Mouse (Mus musculus): ENCODE results near the gene Cxcl10. TPM values are rescaled to one million over a fixed set of nuclear protein-coding genes. Genes with fewer than 3 reads are reported as not detected.

Gene Cxcl10
- polyA plus RNA-seq, 1 experiment from 2014 or later = 0.74 TPM

GRCm38 (mm10) chr5:92366565-92366964 is 17.9 kb upstream of the Cxcl10 start:
- 45% methylated on average over 6 of the region's 6 CpGs for WGBS

GRCm38 (mm10) chr5:92365146-92365705 is 16.5 kb upstream of the Cxcl10 start:
- TF ChIP-seq CTCF (IDR thresholded peaks at IDR 0.05; ENCODE audit: low read depth) = no peak
- TF ChIP-seq EP300 (optimal IDR thresholded peaks at IDR 0.05) = no peak
- no peak for ATAC-seq (ENCODE audit: low FRiP score, low TSS enrichment)
- H3K4me2 ChIP-seq (replicated peaks; ENCODE audit: low read depth) = no peak overlapping the region
- H3K4me1 ChIP-seq (replicated peaks; ENCODE audit: control insufficient read depth, insufficient read depth) = no peaks in the 10 kb centered on the region
- no peak overlapping the region for H3K9ac ChIP-seq (ENCODE audit: low read length)
- H3K27ac ChIP-seq (replicated peaks) = no peak overlapping the region
- no peak for DNase-seq (ENCODE audit: low spot score)
- H3K36me3 ChIP-seq (ENCODE audit: control insufficient read depth, insufficient read depth, low read length) = no peaks in the 10 kb centered on the region
- H3K9me3 ChIP-seq (ENCODE audit: control insufficient read depth, low read length) = no peaks in the 10 kb centered on the region
- no peaks in the 10 kb centered on the region for H3K27me3 ChIP-seq (ENCODE audit: control insufficient read depth, insufficient read depth, low read length)
- 80% methylated on average over 11 of the region's 11 CpGs for WGBS
- no peak overlapping the region for H3K4me3 ChIP-seq (ENCODE audit: low read depth, low read length)

More at GRCm38 (mm10) chr5:92366565-92366964, 17.9 kb upstream of the Cxcl10 start:
- Histone ChIP-seq H3K27ac (replicated peaks) (no peak overlapping the region), H3K9me3 (ENCODE audit: control insufficient read depth, low read length) (no peaks in the 10 kb centered on the region), H3K27me3 (ENCODE audit: control insufficient read depth, insufficient read depth, low read length) (no peaks in the 10 kb centered on the region), H3K4me1 (replicated peaks; ENCODE audit: control insufficient read depth, insufficient read depth) (no peaks in the 10 kb centered on the region), H3K4me2 (replicated peaks; ENCODE audit: low read depth) (no peak overlapping the region), H3K36me3 (ENCODE audit: control insufficient read depth, insufficient read depth, low read length) (no peaks in the 10 kb centered on the region), H3K9ac (ENCODE audit: low read length) (no peak overlapping the region), H3K4me3 (ENCODE audit: low read depth, low read length) (no peak overlapping the region)
- TF ChIP-seq CTCF (IDR thresholded peaks at IDR 0.05; ENCODE audit: low read depth) (no peak), EP300 (optimal IDR thresholded peaks at IDR 0.05) (no peak)
- ATAC-seq (ENCODE audit: low FRiP score, low TSS enrichment) = no peak
- DNase-seq (ENCODE audit: low spot score) = no peak

- H3K9me3 ChIP-seq (ENCODE audit: control insufficient read depth, low read length) = no peaks in the 10 kb centered on the region
- ATAC-seq (ENCODE audit: low FRiP score, low TSS enrichment) (no peak), DNase-seq (ENCODE audit: low spot score) (no peak)
- H3K27ac ChIP-seq (replicated peaks) = no peak overlapping the region
- WGBS = 91% methylated on average over 5 of the region's 5 CpGs
- H3K9ac ChIP-seq (ENCODE audit: low read length) = no peak overlapping the region
- H3K36me3 ChIP-seq (ENCODE audit: control insufficient read depth, insufficient read depth, low read length) = no peaks in the 10 kb centered on the region
- no peaks in the 10 kb centered on the region for H3K27me3 ChIP-seq (ENCODE audit: control insufficient read depth, insufficient read depth, low read length)
- no peak overlapping the region for H3K4me2 ChIP-seq (replicated peaks; ENCODE audit: low read depth)
- no peak for TF ChIP-seq EP300 (optimal IDR thresholded peaks at IDR 0.05)
- no peak for TF ChIP-seq CTCF (IDR thresholded peaks at IDR 0.05; ENCODE audit: low read depth)
- no peaks in the 10 kb centered on the region for H3K4me1 ChIP-seq (replicated peaks; ENCODE audit: control insufficient read depth, insufficient read depth)
- H3K4me3 ChIP-seq (ENCODE audit: low read depth, low read length) = no peak overlapping the region
Observed at GRCm38 (mm10) chr5:92364011-92364410, 15.3 kb upstream of the Cxcl10 start.

GRCm38 (mm10) chr5:92363179-92363578 is 14.5 kb upstream of the Cxcl10 start:
- ATAC-seq (ENCODE audit: low FRiP score, low TSS enrichment) (no peak), DNase-seq (ENCODE audit: low spot score) (no peak)
- H3K4me2 ChIP-seq (replicated peaks; ENCODE audit: low read depth) = no peak overlapping the region
- H3K4me3 ChIP-seq (ENCODE audit: low read depth, low read length) = no peak overlapping the region
- no peak for TF ChIP-seq EP300 (optimal IDR thresholded peaks at IDR 0.05)
- no peaks in the 10 kb centered on the region for H3K27me3 ChIP-seq (ENCODE audit: control insufficient read depth, insufficient read depth, low read length)
- no peaks in the 10 kb centered on the region for H3K4me1 ChIP-seq (replicated peaks; ENCODE audit: control insufficient read depth, insufficient read depth)
- H3K9me3 ChIP-seq (ENCODE audit: control insufficient read depth, low read length) = no peaks in the 10 kb centered on the region
- H3K36me3 ChIP-seq (ENCODE audit: control insufficient read depth, insufficient read depth, low read length) = no peaks in the 10 kb centered on the region
- 16% methylated on average over 4 of the region's 4 CpGs for WGBS
- H3K27ac ChIP-seq (replicated peaks) = no peak overlapping the region
- H3K9ac ChIP-seq (ENCODE audit: low read length) = no peak overlapping the region

GRCm38 (mm10) chr5:92358767-92359455 is 10.2 kb upstream of the Cxcl10 start:
- Histone ChIP-seq H3K9ac (ENCODE audit: low read length) (no peak overlapping the region), H3K9me3 (ENCODE audit: control insufficient read depth, low read length) (no peaks in the 10 kb centered on the region), H3K4me3 (ENCODE audit: low read depth, low read length) (no peak overlapping the region), H3K4me1 (replicated peaks; ENCODE audit: control insufficient read depth, insufficient read depth) (no peaks in the 10 kb centered on the region), H3K27me3 (ENCODE audit: control insufficient read depth, insufficient read depth, low read length) (no peaks in the 10 kb centered on the region), H3K27ac (replicated peaks) (no peak overlapping the region), H3K36me3 (ENCODE audit: control insufficient read depth, insufficient read depth, low read length) (no peaks in the 10 kb centered on the region), H3K4me2 (replicated peaks; ENCODE audit: low read depth) (no peak overlapping the region)
- 66% methylated on average over 11 of the region's 11 CpGs for WGBS
- no peak for TF ChIP-seq CTCF (IDR thresholded peaks at IDR 0.05; ENCODE audit: low read depth)
- no peak for TF ChIP-seq EP300 (optimal IDR thresholded peaks at IDR 0.05)
- DNase-seq (ENCODE audit: low spot score) = no peak
- ATAC-seq (ENCODE audit: low FRiP score, low TSS enrichment) = no peak

GRCm38 (mm10) chr5:92358033-92358432 is 9.3 kb upstream of the Cxcl10 start:
- DNase-seq (ENCODE audit: low spot score) = peak; percentile 42

More at GRCm38 (mm10) chr5:92358033-92358432, 9.3 kb upstream of the Cxcl10 start:
- ATAC-seq (ENCODE audit: low FRiP score, low TSS enrichment) = no peak
- Histone ChIP-seq H3K27me3 (ENCODE audit: control insufficient read depth, insufficient read depth, low read length) (no peaks in the 10 kb centered on the region), H3K27ac (replicated peaks) (no peak overlapping the region), H3K4me1 (replicated peaks; ENCODE audit: control insufficient read depth, insufficient read depth) (no peaks in the 10 kb centered on the region), H3K4me2 (replicated peaks; ENCODE audit: low read depth) (no peak overlapping the region), H3K36me3 (ENCODE audit: control insufficient read depth, insufficient read depth, low read length) (no peaks in the 10 kb centered on the region), H3K9me3 (ENCODE audit: control insufficient read depth, low read length) (no peaks in the 10 kb centered on the region), H3K4me3 (ENCODE audit: low read depth, low read length) (no peak overlapping the region), H3K9ac (ENCODE audit: low read length) (no peak overlapping the region)
- WGBS = 18% methylated on average over 11 of the region's 12 CpGs
- no peak for TF ChIP-seq CTCF (IDR thresholded peaks at IDR 0.05; ENCODE audit: low read depth)
- no peak for TF ChIP-seq EP300 (optimal IDR thresholded peaks at IDR 0.05)

Measured in stomach, postnatal 0 days (tissue).